Comparison of ENCODE assay signal across 10 mouse cellular contexts in genomic region chr2:4421757-4422156, GRCm38 (mm10).
DNase-seq lines count a peak whose midpoint lies in the region; ATAC-seq lines count a peak whose summit lies in the region.
"Had no signal": no experiment of that assay in that cellular context is flagged by ENCODE, and none has a peak within 500 bp of the region (broad histone marks: within the 10 kb centered on the region; RNA-seq: fewer than 3 reads in every experiment).

No protein-coding gene starts in this region.

- no peaks in the 10 kb centered on the region for H3K27me3 ChIP-seq in forebrain, embryonic 15.5 days
- H3K27me3 ChIP-seq: embryonic facial prominence, embryonic 15.5 days; lung, embryonic 15.5 days had no signal

- H3K4me2 ChIP-seq in forebrain, embryonic 15.5 days (replicated peaks): no peak overlapping the region
- H3K4me2 ChIP-seq: embryonic facial prominence, embryonic 15.5 days; lung, embryonic 15.5 days had no signal

- 72% methylated on average over 2 of the region's 2 CpGs for WGBS in forebrain, embryonic 15.5 days

- no peak overlapping the region for H3K4me3 ChIP-seq in forebrain, embryonic 15.5 days
- H3K4me3 ChIP-seq: embryonic facial prominence, embryonic 15.5 days; lung, embryonic 15.5 days had no signal

- H3K36me3 ChIP-seq in forebrain, embryonic 15.5 days: no peaks in the 10 kb centered on the region
- H3K36me3 ChIP-seq: embryonic facial prominence, embryonic 15.5 days; lung, embryonic 15.5 days had no signal

- intact Hi-C loops in heart, postnatal 25 days (cut with DNase I): no loop called here

- no peak for ATAC-seq in granulocyte monocyte progenitor cell, adult 5-6 weeks (replicated peaks; ENCODE audit: poor library complexity, severe bottlenecking)
- ATAC-seq in forebrain, embryonic 15.5 days (replicated peaks): no peak

- peak; percentile 95 for DNase-seq in heart, adult 11 months
- no peak for DNase-seq in heart, postnatal 25 days (ENCODE audit: low spot score)
- DNase-seq in embryo, embryonic 11 days: peak; percentile 70
- DNase-seq in heart, postnatal 4 days: peak; percentile 41
- DNase-seq in lung, postnatal 10 days: peak; percentile 61
- no peak for DNase-seq in layer of hippocampus, adult 11-12 months (ENCODE audit: low spot score)

- no peak overlapping the region for H3K9ac ChIP-seq in forebrain, embryonic 15.5 days (replicated peaks)
- H3K9ac ChIP-seq: embryonic facial prominence, embryonic 15.5 days; lung, embryonic 15.5 days had no signal

- H3K9me3 ChIP-seq in forebrain, embryonic 15.5 days: no peaks in the 10 kb centered on the region
- H3K9me3 ChIP-seq: embryonic facial prominence, embryonic 15.5 days; lung, embryonic 15.5 days had no signal

- peaks cover 20% of the 10 kb centered on the region for H3K4me1 ChIP-seq in forebrain, embryonic 15.5 days

- no peak overlapping the region for H3K27ac ChIP-seq in forebrain, embryonic 15.5 days (replicated peaks)
- H3K27ac ChIP-seq: embryonic facial prominence, embryonic 15.5 days; lung, embryonic 15.5 days had no signal

Comparison
In these comparisons a context has a peak if more than half of its experiments do, and no peak if none do; other contexts are left out.
1. DNase-seq: peak in heart, adult 11 months (single experiment), embryo, embryonic 11 days (single experiment), heart, postnatal 4 days (single experiment) and lung, postnatal 10 days (single experiment); none in heart, postnatal 25 days (single experiment) and layer of hippocampus, adult 11-12 months (single experiment).